ENCODE assay signal across 10 mouse cellular contexts in genomic region chr3:83946848-83947247, GRCm38 (mm10).
A peak's percentile ranks its signal among the peaks of the same experiment; 100 is the strongest.
DNase-seq lines count a peak whose midpoint lies in the region; ATAC-seq and TF ChIP-seq lines count a peak whose summit lies in the region.
"Had no signal": no experiment of that assay in that cellular context is flagged by ENCODE, and none has a peak within 500 bp of the region (broad histone marks: within the 10 kb centered on the region; RNA-seq: fewer than 3 reads in every experiment).

No protein-coding gene starts in this region.

- H3K9ac ChIP-seq in hindbrain, postnatal 0 days (replicated peaks; ENCODE audit: low read length) = no peak overlapping the region
- no peak overlapping the region for H3K9ac ChIP-seq in hindbrain, embryonic 12.5 days
- H3K9ac ChIP-seq: hindbrain, embryonic 15.5 days; liver, embryonic 13.5 days had no signal

- WGBS in hindbrain, postnatal 0 days = 57% methylated on average over 1 of the region's 1 CpGs
- WGBS in hindbrain, embryonic 12.5 days = 83% methylated on average over 1 of the region's 1 CpGs

- no peaks in the 10 kb centered on the region for H3K27me3 ChIP-seq in hindbrain, postnatal 0 days (ENCODE audit: insufficient read depth, low read length)
- no peaks in the 10 kb centered on the region for H3K27me3 ChIP-seq in hindbrain, embryonic 12.5 days
- H3K27me3 ChIP-seq: hindbrain, embryonic 15.5 days; liver, embryonic 13.5 days had no signal

- no peaks in the 10 kb centered on the region for H3K4me1 ChIP-seq in hindbrain, postnatal 0 days (ENCODE audit: insufficient read depth, low read length)
- H3K4me1 ChIP-seq in hindbrain, embryonic 12.5 days = peaks cover 6% of the 10 kb centered on the region; the same call in 1 of the 2 replicates
- H3K4me1 ChIP-seq: hindbrain, embryonic 15.5 days had no signal

- no peak overlapping the region for H3K4me2 ChIP-seq in hindbrain, postnatal 0 days (ENCODE audit: low read depth, low read length)
- no peak overlapping the region for H3K4me2 ChIP-seq in hindbrain, embryonic 12.5 days (replicated peaks)
- H3K4me2 ChIP-seq: hindbrain, embryonic 15.5 days; liver, embryonic 13.5 days had no signal

- no peaks in the 10 kb centered on the region for H3K36me3 ChIP-seq in hindbrain, postnatal 0 days (ENCODE audit: insufficient read depth, low read length)
- peaks cover 25% of the 10 kb centered on the region for H3K36me3 ChIP-seq in hindbrain, embryonic 12.5 days
- H3K36me3 ChIP-seq: hindbrain, embryonic 15.5 days had no signal

- peak; percentile 66 for DNase-seq in hindbrain, postnatal 0 days (ENCODE audit: low spot score)
- DNase-seq in 3T3-L1 (ENCODE audit: low read depth, low spot score) = peak; percentile 71
- DNase-seq in 416B (ENCODE audit: low read depth) = peak; percentile 54
- no peak for DNase-seq in urinary bladder, postnatal 10 days (ENCODE audit: low spot score)
- no peak for DNase-seq in testis, postnatal 14 days (ENCODE audit: low spot score)
- DNase-seq: liver, embryonic 13.5 days had no signal

- ATAC-seq in hindbrain, postnatal 0 days = no peak
- ATAC-seq in hindbrain, embryonic 12.5 days (ENCODE audit: low FRiP score) = no peak
- peak; percentile 39; the same call in 1 of the 2 replicates for ATAC-seq in common myeloid progenitor, adult 5-6 weeks (replicated peaks; ENCODE audit: low read depth, poor library complexity, severe bottlenecking)

- no peaks in the 10 kb centered on the region for H3K9me3 ChIP-seq in hindbrain, postnatal 0 days (ENCODE audit: low read length)
- no peaks in the 10 kb centered on the region for H3K9me3 ChIP-seq in hindbrain, embryonic 12.5 days (replicated peaks)
- H3K9me3 ChIP-seq: forebrain, embryonic 10.5 days; hindbrain, embryonic 15.5 days; liver, embryonic 13.5 days had no signal

- H3K27ac ChIP-seq in hindbrain, postnatal 0 days = no peak overlapping the region
- H3K27ac ChIP-seq in hindbrain, embryonic 12.5 days = no peak overlapping the region
- H3K27ac ChIP-seq: forebrain, embryonic 10.5 days; hindbrain, embryonic 15.5 days; liver, embryonic 13.5 days had no signal

- peak; percentile 64 for TF ChIP-seq CTCF in hindbrain, postnatal 0 days (IDR thresholded peaks at IDR 0.05; ENCODE audit: low read depth)

- no peak overlapping the region for H3K4me3 ChIP-seq in hindbrain, postnatal 0 days (ENCODE audit: low read length)
- no peak overlapping the region for H3K4me3 ChIP-seq in hindbrain, embryonic 12.5 days
- H3K4me3 ChIP-seq: forebrain, embryonic 10.5 days; hindbrain, embryonic 15.5 days; liver, embryonic 13.5 days had no signal

Comparison
In these comparisons a context has a peak if more than half of its experiments do, and no peak if none do; other contexts are left out.
1. DNase-seq: peak in hindbrain, postnatal 0 days (single experiment), 3T3-L1 (single experiment) and 416B (single experiment); none in urinary bladder, postnatal 10 days (single experiment) and testis, postnatal 14 days (single experiment).